ENCODE assay signal across 14 mouse cellular contexts in genomic region chr14:54176469-54176868, GRCm38 (mm10).
DNase-seq lines count a peak whose midpoint lies in the region; ATAC-seq and TF ChIP-seq lines count a peak whose summit lies in the region.
"Had no signal": no experiment of that assay in that cellular context is flagged by ENCODE, and none has a peak within 500 bp of the region (broad histone marks: within the 10 kb centered on the region; RNA-seq: fewer than 3 reads in every experiment).

No protein-coding gene starts in this region.

- peaks cover 38% of the 10 kb centered on the region for H3K4me1 ChIP-seq in heart, embryonic 13.5 days
- peaks cover 9% of the 10 kb centered on the region for H3K4me1 ChIP-seq in liver, embryonic 12.5 days
- peaks cover 11% of the 10 kb centered on the region for H3K4me1 ChIP-seq in midbrain, postnatal 0 days (ENCODE audit: insufficient read depth, low read length)
- H3K4me1 ChIP-seq in kidney, embryonic 16.5 days (ENCODE audit: insufficient read depth, low read length) = no peaks in the 10 kb centered on the region

- H3K27ac ChIP-seq in heart, embryonic 13.5 days (replicated peaks) = peak overlapping the region; percentile 24; the same call in 1 of the 2 replicates
- no peak overlapping the region for H3K27ac ChIP-seq in liver, embryonic 12.5 days
- no peak overlapping the region for H3K27ac ChIP-seq in midbrain, postnatal 0 days (ENCODE audit: low read depth, low read length)
- H3K27ac ChIP-seq in kidney, embryonic 16.5 days (ENCODE audit: low read length) = no peak overlapping the region
- H3K27ac ChIP-seq: embryonic facial prominence, embryonic 12.5 days; forebrain, embryonic 13.5 days had no signal

- no peaks in the 10 kb centered on the region for H3K27me3 ChIP-seq in heart, embryonic 13.5 days (replicated peaks)
- peaks cover 88% of the 10 kb centered on the region for H3K27me3 ChIP-seq in liver, embryonic 12.5 days (replicated peaks)
- H3K27me3 ChIP-seq in midbrain, postnatal 0 days (ENCODE audit: insufficient read depth, low read length) = no peaks in the 10 kb centered on the region; the same call in 1 of the 2 replicates
- no peaks in the 10 kb centered on the region for H3K27me3 ChIP-seq in kidney, embryonic 16.5 days (ENCODE audit: insufficient read depth, low read length)
- H3K27me3 ChIP-seq: embryonic facial prominence, embryonic 12.5 days; forebrain, embryonic 13.5 days had no signal

- intact Hi-C loops in heart, postnatal 10 days (cut with DNase I) = no loop called here
- intact Hi-C loops in left cerebral cortex, postnatal 10 days (cut with DNase I) = no loop called here

- H3K4me2 ChIP-seq in heart, embryonic 13.5 days = no peak overlapping the region
- H3K4me2 ChIP-seq in liver, embryonic 12.5 days = 0 out of 2 replicates have a peak overlapping the region, but pooled peaks have one; percentile 3
- H3K4me2 ChIP-seq in midbrain, postnatal 0 days (ENCODE audit: low read depth, low read length, poor library complexity, severe bottlenecking) = no peak overlapping the region
- no peak overlapping the region for H3K4me2 ChIP-seq in kidney, embryonic 16.5 days (replicated peaks; ENCODE audit: low read depth, low read length)
- H3K4me2 ChIP-seq: embryonic facial prominence, embryonic 12.5 days; forebrain, embryonic 13.5 days had no signal

- DNase-seq in heart, postnatal 10 days = no peak
- DNase-seq in MEL-GATA-1-ER (ENCODE audit: extremely low read depth, low read depth) = peak; percentile 34
- peak; percentile 17 for DNase-seq in midbrain, postnatal 0 days (ENCODE audit: low spot score)
- DNase-seq in left cerebral cortex, postnatal 10 days (ENCODE audit: extremely low spot score in 1 of 2, low spot score in 2 of 2) = no peak
- no peak for DNase-seq in urinary bladder, adult 2 months (ENCODE audit: low spot score)
- DNase-seq: cerebellum, adult 9-11 months; gastrocnemius, postnatal 36 days; kidney, postnatal 36 days; right cerebral cortex, adult 18-20 months had no signal

- ATAC-seq in heart, embryonic 13.5 days (ENCODE audit: extremely low read depth, insufficient number of reproducible peaks, low FRiP score, low TSS enrichment) = no peak
- no peak for ATAC-seq in liver, embryonic 12.5 days
- no peak for ATAC-seq in midbrain, postnatal 0 days (ENCODE audit: low FRiP score)
- no peak for ATAC-seq in kidney, embryonic 16.5 days (ENCODE audit: low FRiP score, low TSS enrichment)
- ATAC-seq: forebrain, embryonic 13.5 days had no signal

- no peak overlapping the region for H3K9ac ChIP-seq in heart, embryonic 13.5 days
- no peak overlapping the region for H3K9ac ChIP-seq in liver, embryonic 12.5 days
- no peak overlapping the region for H3K9ac ChIP-seq in midbrain, postnatal 0 days (replicated peaks; ENCODE audit: low read length, poor library complexity, severe bottlenecking)
- no peak overlapping the region for H3K9ac ChIP-seq in kidney, embryonic 16.5 days (replicated peaks; ENCODE audit: low read length)
- H3K9ac ChIP-seq: embryonic facial prominence, embryonic 12.5 days; forebrain, embryonic 13.5 days had no signal

- no peak overlapping the region for H3K4me3 ChIP-seq in heart, embryonic 13.5 days
- H3K4me3 ChIP-seq in liver, embryonic 12.5 days = no peak overlapping the region
- H3K4me3 ChIP-seq in midbrain, postnatal 0 days (ENCODE audit: low read depth, low read length) = no peak overlapping the region
- no peak overlapping the region for H3K4me3 ChIP-seq in kidney, embryonic 16.5 days (ENCODE audit: low read length)
- H3K4me3 ChIP-seq: embryonic facial prominence, embryonic 12.5 days; forebrain, embryonic 13.5 days had no signal

- 32% methylated on average over 14 of the region's 14 CpGs for WGBS in heart, embryonic 13.5 days
- 14% methylated on average over 14 of the region's 14 CpGs for WGBS in liver, embryonic 12.5 days (ENCODE audit: insufficient replicate concordance)
- 19% methylated on average over 14 of the region's 14 CpGs for WGBS in midbrain, postnatal 0 days
- WGBS in kidney, embryonic 16.5 days = 79% methylated on average over 14 of the region's 14 CpGs

- H3K9me3 ChIP-seq in heart, embryonic 13.5 days = no peaks in the 10 kb centered on the region
- H3K9me3 ChIP-seq in liver, embryonic 12.5 days (replicated peaks) = no peaks in the 10 kb centered on the region
- no peaks in the 10 kb centered on the region for H3K9me3 ChIP-seq in midbrain, postnatal 0 days (ENCODE audit: low read length)
- H3K9me3 ChIP-seq in kidney, embryonic 16.5 days (ENCODE audit: low read length) = no peaks in the 10 kb centered on the region
- H3K9me3 ChIP-seq: embryonic facial prominence, embryonic 12.5 days; forebrain, embryonic 13.5 days had no signal

- H3K36me3 ChIP-seq in heart, embryonic 13.5 days = no peaks in the 10 kb centered on the region
- H3K36me3 ChIP-seq in liver, embryonic 12.5 days = no peaks in the 10 kb centered on the region
- H3K36me3 ChIP-seq in midbrain, postnatal 0 days (ENCODE audit: insufficient read depth, low read length) = no peaks in the 10 kb centered on the region
- no peaks in the 10 kb centered on the region for H3K36me3 ChIP-seq in kidney, embryonic 16.5 days (ENCODE audit: insufficient read depth, low read length)
- H3K36me3 ChIP-seq: embryonic facial prominence, embryonic 12.5 days had no signal

- TF ChIP-seq CTCF in midbrain, postnatal 0 days (IDR thresholded peaks at IDR 0.05) = no peak

Comparison
In these comparisons a context has a peak if more than half of its experiments do, and no peak if none do; other contexts are left out.
1. DNase-seq: peak in MEL-GATA-1-ER (single experiment) and midbrain, postnatal 0 days (single experiment); none in heart, postnatal 10 days (0 of 2), left cerebral cortex, postnatal 10 days (0 of 2) and urinary bladder, adult 2 months (single experiment).